Mouse (Mus musculus) adrenal gland, adult (tissue): ENCODE measurements around the gene Gm3532.
"Not testable (repeated sequence)": the region's sequence is repeated elsewhere in the genome, so short reads cannot be mapped to it uniquely, and the experiment has no call there.

Source experiments
- DNase-seq, 2 experiments: peaks; one replicate each; pipeline ENCODE4 v3.0.0; 2022 to 2023; ENCODE audit warnings: low spot score in 1 of 2; ENCODE audit not compliant: inconsistent age in 2 of 2

Gm3532 gene

DNA sequence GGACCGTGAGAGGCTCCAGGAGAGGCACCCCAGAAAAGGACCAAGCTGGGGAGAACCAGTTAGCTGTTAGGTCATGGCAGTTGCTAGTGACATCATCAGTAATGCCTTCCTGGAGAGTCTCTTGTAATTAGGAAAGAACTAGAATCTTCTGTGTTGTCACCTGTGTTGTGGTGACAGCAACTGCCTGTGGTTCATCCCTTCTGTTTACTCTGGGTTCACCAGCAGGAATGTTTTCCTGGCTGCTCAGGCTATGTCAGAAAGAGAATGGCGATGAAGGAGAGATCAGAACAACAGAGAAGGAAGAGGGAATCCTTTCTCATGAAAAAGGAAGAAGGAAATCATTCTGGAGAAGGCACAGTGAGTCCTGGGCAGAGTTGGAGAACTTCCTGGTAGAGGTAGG lies at the start of gene Gm3532:
Gm3532 (plus strand) TSS at position 301 of the 400 bp plus-strand sequence.
- not testable (repeated sequence) for DNase-seq

GRCm38 (mm10) chr14:5501374-5501773 lies 36.9 kb upstream of the Gm3532 start, which contains the start of gene Gm3488:
Gene Gm3488 (plus strand): TSS chr14:5501674.
- DNase-seq, result not testable (repeated sequence)
